Comparison of ENCODE assay signal across 17 mouse cellular contexts in genomic region chr13:84693462-84693861, GRCm38 (mm10).
"Had no signal": no experiment of that assay in that cellular context is flagged by ENCODE, and none has a peak within 500 bp of the region (broad histone marks: within the 10 kb centered on the region; RNA-seq: fewer than 3 reads in every experiment).

No protein-coding gene starts in this region.

- H3K9me3 ChIP-seq: kidney, embryonic 15.5 days; limb, embryonic 13.5 days; liver, embryonic 13.5 days; megakaryocyte, embryonic 14.5 days; midbrain, embryonic 10.5 days; midbrain, embryonic 13.5 days had no signal

- DNase-seq: kidney, adult 11 months; kidney, adult 8-10 months; kidney, postnatal 14 days; kidney, postnatal 4 days; liver, embryonic 13.5 days; lung, adult 2 months; thymus, postnatal 25 days had no signal

- ATAC-seq: lung, postnatal 0 days; midbrain, embryonic 13.5 days; midbrain, embryonic 16.5 days had no signal

- H3K4me2 ChIP-seq: kidney, embryonic 15.5 days; limb, embryonic 13.5 days; liver, embryonic 13.5 days; midbrain, embryonic 13.5 days had no signal

- H3K4me1 ChIP-seq: kidney, embryonic 15.5 days; limb, embryonic 13.5 days; liver, embryonic 13.5 days; megakaryocyte, embryonic 14.5 days; midbrain, embryonic 10.5 days; midbrain, embryonic 13.5 days had no signal

- H3K4me3 ChIP-seq: kidney, embryonic 15.5 days; left cerebral cortex, adult 2 months; limb, embryonic 13.5 days; liver, embryonic 13.5 days; megakaryocyte, embryonic 14.5 days; midbrain, embryonic 10.5 days; midbrain, embryonic 13.5 days; myocyte had no signal

- H3K27me3 ChIP-seq: kidney, embryonic 15.5 days; limb, embryonic 13.5 days; liver, embryonic 13.5 days; megakaryocyte, embryonic 14.5 days; midbrain, embryonic 13.5 days had no signal

- H3K27ac ChIP-seq: kidney, embryonic 15.5 days; left cerebral cortex, adult 2 months; limb, embryonic 13.5 days; liver, embryonic 13.5 days; midbrain, embryonic 10.5 days; midbrain, embryonic 13.5 days; stomach, postnatal 0 days had no signal

- H3K36me3 ChIP-seq: kidney, embryonic 15.5 days; limb, embryonic 13.5 days; liver, embryonic 13.5 days; midbrain, embryonic 10.5 days; midbrain, embryonic 13.5 days had no signal

- H3K9ac ChIP-seq: kidney, embryonic 15.5 days; limb, embryonic 13.5 days; liver, embryonic 13.5 days; midbrain, embryonic 13.5 days had no signal
